Mouse (Mus musculus) ovary, adult 2 months (tissue): Measurements from ENCODE around the gene Pts. TPM values are rescaled to one million over a fixed set of nuclear protein-coding genes. Genes with fewer than 3 reads are reported as not detected.

ENCODE experiments used
- polyA plus RNA-seq: library from polyadenylated mRNA; depleted of rRNA; stranded (reverse); fragments of >200 nt; gene quantifications from 2 replicates; pipeline ENCODE4 v1.2.3, GENCODE M21; 2012; rRNA removed

Pts gene
- 42.0 and 50.7 TPM in 2 replicates for polyA plus RNA-seq

DNA sequence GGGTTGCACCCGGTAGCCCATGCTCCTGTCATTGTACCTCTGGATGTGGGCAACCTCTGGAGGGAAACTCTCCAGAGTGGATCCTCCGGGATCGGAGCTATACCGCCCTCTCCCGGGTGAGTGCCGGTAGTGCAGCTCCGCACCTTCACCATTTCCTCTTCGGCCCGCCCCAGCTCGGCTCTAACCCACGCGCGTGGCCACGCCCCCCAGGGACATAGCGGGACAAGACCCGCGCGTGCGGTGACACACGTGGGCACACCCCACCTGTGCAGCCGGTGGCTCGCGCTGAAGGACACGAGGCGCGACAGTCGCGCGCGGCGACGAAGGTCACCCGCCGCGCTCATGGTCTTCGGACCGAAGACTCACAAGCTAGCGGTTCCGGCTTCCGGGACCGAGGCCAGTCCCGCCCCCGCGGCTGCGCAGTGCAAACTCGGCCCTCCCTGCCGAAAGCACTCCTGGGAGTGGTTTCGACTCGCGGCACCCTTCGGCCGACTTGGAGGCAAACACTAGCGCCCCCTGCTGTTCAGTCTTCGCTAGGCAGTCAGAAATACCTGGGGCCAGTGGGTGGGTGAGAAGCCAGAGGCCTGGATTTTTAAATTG, at the start of gene Pts:
TSS of gene Pts (minus strand) at position 432 of the 600 bp plus-strand sequence.

DNA sequence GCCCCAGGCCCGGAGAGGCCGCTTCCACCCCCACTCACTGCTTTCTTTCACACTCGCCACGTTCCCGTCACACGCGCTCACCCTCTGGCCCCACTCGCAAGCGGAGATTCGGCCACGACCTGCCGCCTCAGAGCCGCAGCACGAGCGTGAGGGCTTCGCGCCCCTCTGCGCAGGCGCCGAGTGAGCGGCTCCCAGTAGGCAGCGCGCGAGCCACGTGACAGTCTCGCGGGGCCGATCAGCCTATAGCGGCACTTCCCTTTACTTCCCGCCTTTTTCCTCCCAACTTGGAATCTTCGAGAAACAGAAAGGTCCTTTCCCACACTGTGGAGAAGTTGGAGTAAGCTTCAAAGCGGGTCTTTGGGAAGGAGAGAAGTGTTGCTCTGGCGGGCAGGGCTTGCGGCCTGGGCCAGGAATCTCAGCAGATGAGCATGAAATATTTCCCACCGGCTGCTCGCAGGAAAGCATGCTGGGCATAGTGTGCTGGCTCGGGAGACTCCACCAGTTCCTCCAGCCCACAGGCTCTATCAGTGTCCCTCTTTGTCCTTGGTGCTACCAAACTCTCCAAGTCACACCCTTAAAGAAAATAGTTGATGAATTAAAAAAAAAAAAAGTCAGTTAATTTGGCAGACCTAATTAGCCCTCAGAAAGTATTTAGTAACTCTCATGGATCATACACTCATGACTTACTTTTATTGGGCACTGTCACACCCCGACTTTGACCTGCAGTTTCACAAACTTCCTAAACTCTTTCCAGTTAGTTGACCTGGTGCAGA, 32.8 kb upstream of the Pts start, which contains the start of gene Tex12:
TSS of gene Tex12 (minus strand) at position 181 of the 773 bp plus-strand sequence.

DNA sequence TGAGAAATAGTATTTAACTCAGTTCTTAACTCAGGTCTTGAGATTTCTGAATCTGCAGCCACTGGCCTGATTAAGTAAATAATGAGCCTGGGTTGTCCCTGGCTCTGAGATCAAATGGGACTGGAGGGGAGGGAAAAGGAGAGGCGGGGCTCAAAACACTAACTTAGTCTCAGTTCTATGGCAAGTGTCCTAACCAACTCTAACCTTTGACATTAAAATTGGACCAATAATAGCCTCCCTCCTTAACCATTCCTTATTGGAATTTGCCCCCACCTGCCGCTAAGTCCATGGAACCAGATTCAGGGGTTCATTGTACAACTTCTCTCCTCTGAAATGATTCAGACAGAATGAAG, 26.5 kb upstream of the Pts start, which contains the start of gene Bco2:
TSS of gene Bco2 (minus strand) at position 88 of the 353 bp plus-strand sequence.

DNA sequence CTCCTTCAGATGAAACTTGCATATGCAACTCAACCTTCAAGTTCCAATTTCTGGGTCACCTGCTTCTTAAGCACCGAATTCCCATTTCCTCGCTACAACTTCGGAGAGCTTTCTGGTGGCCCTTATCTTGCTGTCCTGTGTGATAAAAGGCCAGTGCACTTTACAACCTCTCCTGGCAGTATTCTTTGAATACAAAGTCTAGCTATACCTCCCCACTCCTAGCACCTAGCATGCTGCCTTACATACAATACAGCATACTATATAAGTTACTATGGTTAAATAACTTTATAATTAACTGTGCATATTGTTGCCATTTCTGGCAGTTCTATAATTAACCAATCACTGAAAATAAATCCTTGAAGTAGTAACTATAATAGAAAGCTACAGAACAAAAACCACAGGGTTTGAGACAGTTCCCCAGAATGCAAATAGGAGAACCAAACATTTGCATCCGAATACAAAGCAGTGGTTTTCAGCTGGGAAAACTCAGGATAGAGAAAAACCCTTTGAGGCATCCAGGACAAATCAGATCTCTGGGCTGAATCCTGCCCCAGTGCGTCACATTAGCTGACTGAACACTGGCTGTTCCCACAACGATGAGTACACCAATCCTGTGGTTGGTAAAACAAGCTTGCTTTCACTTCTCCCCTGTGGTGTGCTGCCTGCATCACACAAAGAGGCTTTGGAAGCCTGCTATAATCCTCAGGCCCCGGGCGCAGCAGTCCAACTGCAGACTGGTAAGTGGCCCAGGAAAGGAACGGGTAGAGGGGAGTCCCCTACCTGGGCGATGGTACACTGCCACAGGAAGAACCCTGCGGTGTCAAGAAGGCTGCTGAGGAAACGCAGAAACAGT, 25.9 kb upstream of the Pts start, which contains the start of gene Il18:
TSS of gene Il18 (plus strand) at position 587 of the 853 bp plus-strand sequence.

DNA sequence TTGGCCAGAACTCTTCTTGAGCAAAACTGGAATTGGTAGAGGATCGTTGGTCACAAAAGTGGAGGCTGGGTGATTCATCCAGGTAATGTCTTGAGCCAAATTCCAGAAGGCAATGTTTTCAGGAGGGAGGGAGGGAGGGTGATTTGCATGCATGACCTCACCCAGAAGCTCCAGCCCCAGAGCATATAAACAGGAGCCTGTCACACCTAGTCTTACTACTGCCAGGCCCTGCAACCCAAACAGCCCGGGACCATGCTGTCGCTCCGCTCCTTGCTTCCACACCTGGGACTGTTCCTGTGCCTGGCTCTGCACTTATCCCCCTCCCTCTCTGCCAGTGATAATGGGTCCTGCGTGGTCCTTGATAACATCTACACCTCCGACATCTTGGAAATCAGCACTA, 34.2 kb downstream of the Pts start, which contains the start of gene Plet1:
TSS of gene Plet1 (plus strand) at position 215 of the 400 bp plus-strand sequence.

Other genes starting within 250 kb of the Pts start
- gene Rpl10-ps3, start 183.8 kb downstream of the Pts start, polyA plus RNA-seq: 18.5 and 56.3 TPM in 2 replicates
- gene Plet1, start 34.2 kb downstream of the Pts start, polyA plus RNA-seq: 317 and 452 TPM in 2 replicates
- gene Il18, start 26.1 kb upstream of the Pts start, polyA plus RNA-seq: 3.3 and 5.7 TPM in 2 replicates
- gene Bco2, start 26.5 kb upstream of the Pts start, polyA plus RNA-seq: 0.60 and 0.83 TPM in 2 replicates
- gene Tex12, start 32.6 kb upstream of the Pts start, polyA plus RNA-seq: not detected in 2 replicates
- 151 and 180 TPM in 2 replicates for gene Sdhd, start 75.1 kb upstream of the Pts start, polyA plus RNA-seq
- gene Timm8b, start 75.2 kb upstream of the Pts start, polyA plus RNA-seq: 96.7 and 132 TPM in 2 replicates
- gene Pih1d2, start 88.6 kb upstream of the Pts start, polyA plus RNA-seq: 2.1 and 4.0 TPM in 2 replicates
- gene Nkapd1, start 88.7 kb upstream of the Pts start, polyA plus RNA-seq: 4.7 and 6.4 TPM in 2 replicates
- gene Dlat, start 131.1 kb upstream of the Pts start, polyA plus RNA-seq: 16.3 and 27.9 TPM in 2 replicates
- gene Dixdc1, start 210.8 kb upstream of the Pts start, polyA plus RNA-seq: 6.7 and 7.7 TPM in 2 replicates
- 6.0 and 6.2 TPM in 2 replicates for gene 2310030G06Rik, start 217.8 kb upstream of the Pts start, polyA plus RNA-seq
- 67.2 and 114 TPM in 2 replicates for gene Cryab, start 222.6 kb upstream of the Pts start, polyA plus RNA-seq
- 32.9 and 41.2 TPM in 2 replicates for gene Hspb2, start 223.6 kb upstream of the Pts start, polyA plus RNA-seq
- gene Fdxacb1, start 239.5 kb upstream of the Pts start, polyA plus RNA-seq: 3.2 and 3.9 TPM in 2 replicates
- gene Alg9, start 246.3 kb upstream of the Pts start, polyA plus RNA-seq: 27.7 and 30.8 TPM in 2 replicates
- 27.7 and 46.9 TPM in 2 replicates for gene 1110032A03Rik, start 246.8 kb upstream of the Pts start, polyA plus RNA-seq